Mouse (Mus musculus) CH12F3 (cell line): ENCODE data around the gene Atp2a3.

ENCODE experiments used
- in situ Hi-C: fragments of 300-500 bp; cut with MboI; formaldehyde crosslinking; loops from 2 replicates; pipeline ENCODE4 v1.14.3; 2020; ENCODE audit warnings: low sequenced_read_pairs

Gene Atp2a3

GRCm38 (mm10) chr11:72997529-72998326, 36.8 kb downstream of the Atp2a3 start:
- in situ Hi-C loops: no loop called here

DNA sequence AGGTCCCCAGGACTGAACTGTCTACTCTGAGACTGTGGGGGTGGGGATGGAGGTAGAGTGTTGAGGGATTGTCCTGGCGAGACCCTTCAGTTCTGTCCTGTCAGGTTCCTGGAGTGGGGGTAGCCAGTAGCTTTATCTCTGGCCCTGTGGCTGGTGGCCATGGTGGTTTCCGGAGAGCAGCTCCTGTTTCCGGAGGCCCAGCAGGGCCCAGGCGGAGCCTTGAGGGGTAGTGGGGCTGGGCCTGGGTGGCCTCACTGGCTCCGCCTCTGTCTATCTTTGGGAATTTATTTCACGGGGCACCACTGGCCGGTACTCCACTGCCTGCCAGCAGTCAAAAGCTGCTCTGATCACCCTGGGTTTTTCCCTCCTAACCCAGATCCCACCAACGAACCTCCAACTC, 37.8 kb downstream of the Atp2a3 start, which contains the start of gene P2rx1:
P2rx1 (plus strand) TSS at position 333 of the 400 bp plus-strand sequence.
- in situ Hi-C loops: no loop called here

GRCm38 (mm10) chr11:73001029-73001428, 40.1 kb downstream of the Atp2a3 start:
- in situ Hi-C loops: no loop called here

DNA sequence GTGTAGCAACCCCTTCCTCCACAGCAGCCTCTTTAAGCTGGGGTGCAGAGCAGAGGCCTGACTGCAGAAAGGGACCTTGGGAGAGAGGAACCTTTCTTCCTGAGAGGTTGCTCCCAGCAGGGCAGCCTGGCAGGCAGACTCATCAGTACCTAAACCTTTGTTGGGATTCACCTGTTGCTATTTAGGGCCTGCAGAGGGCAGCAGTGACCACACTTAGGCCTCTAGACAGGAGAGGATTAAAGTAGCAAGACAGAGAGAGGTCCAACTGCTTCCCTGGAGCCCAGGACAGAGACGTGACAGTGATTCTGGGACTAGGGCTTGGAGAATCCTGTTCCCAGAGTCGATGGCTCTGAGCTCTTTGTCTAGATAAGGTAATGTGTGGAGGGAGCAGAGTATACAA, 45.4 kb downstream of the Atp2a3 start:
- in situ Hi-C loops: loop anchor here (5.0 kb wide), 1 partner anchor 36 kb away; no protein-coding TSS in a partner anchor

DNA sequence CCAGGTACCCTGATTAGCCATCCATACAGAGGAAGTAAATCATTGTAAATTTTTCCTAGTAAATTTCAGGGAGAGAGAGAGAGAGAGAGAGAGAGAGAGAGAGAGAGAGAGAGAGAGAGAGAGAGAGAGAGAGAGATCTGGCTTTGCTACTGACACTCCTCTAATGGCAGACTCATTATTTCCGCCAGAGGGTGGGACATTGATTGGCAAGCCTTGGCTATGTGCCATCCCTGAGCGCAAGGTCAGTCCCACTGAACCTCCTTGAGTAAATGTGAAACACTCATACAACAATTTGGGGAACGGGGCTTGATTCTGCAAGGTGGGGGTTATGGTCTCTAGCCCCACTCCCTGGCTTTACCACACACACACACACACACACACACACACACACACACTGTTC, 46.1 kb downstream of the Atp2a3 start:
- in situ Hi-C loops: loop anchor here (5.0 kb wide), 1 partner anchor 35 kb away; no protein-coding TSS in a partner anchor

- in situ Hi-C loops: loop anchor here (5.0 kb wide), 1 partner anchor 34 kb away; no protein-coding TSS in a partner anchor
Observed at GRCm38 (mm10) chr11:73007698-73008481, 46.9 kb downstream of the Atp2a3 start.

DNA sequence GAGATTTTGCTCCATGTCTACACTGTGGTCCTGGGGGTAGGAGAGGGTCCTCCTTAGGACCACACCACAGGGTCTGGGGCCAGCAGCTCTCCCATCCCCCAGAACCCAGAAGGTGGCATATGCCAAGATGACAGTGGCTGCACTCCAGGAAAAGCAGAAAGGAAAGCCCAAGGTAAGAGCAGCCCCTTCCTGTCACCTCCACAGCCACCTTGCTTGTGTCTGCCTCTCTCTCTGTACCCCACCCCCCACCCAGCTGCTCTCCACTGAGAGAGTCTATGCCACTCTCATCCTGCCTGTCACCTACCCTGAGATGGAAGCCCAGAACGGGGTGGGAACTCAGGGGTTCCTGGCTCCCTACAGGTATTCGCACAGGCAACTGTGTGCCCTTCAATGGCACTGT, 47.9 kb downstream of the Atp2a3 start:
- in situ Hi-C loops: loop anchor here (5.0 kb wide), 1 partner anchor 33 kb away; no protein-coding TSS in a partner anchor

DNA sequence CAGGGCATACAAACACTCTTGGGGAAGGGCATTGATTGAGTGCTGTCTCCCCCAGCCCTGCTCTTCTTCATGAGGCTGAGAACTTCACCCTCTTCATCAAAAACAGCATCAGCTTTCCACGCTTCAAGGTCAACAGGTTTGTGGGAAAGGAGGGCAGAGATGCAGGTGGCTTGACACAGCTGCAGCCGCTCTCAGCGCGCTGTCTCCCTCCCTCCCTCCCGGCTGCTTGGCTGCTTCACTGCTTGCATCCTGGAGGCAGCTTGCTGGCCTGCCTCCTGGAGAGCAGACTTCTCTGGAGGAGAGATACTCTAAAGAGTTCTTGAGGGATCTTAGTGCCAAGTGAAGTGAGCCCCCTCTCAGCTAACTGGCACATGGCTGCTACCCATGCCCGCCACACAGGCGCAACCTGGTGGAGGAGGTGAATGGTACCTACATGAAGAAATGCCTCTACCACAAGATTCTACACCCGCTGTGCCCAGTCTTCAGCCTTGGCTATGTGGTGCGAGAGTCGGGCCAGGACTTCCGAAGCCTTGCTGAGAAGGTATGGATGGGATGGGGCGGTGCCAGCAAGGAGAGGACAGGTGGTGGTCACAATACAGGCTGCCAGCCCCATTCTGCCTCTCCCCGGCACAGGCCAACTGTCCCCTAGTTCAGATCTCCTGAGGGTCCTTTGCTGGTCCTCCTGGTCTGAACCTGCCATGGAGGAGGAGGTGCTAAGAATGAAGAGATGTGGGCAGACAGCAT, 48.7 kb downstream of the Atp2a3 start:
- in situ Hi-C loops: loop anchor here (5.0 kb wide), 1 partner anchor 33 kb away; no protein-coding TSS in a partner anchor

GRCm38 (mm10) chr11:73013981-73014380, 53.0 kb downstream of the Atp2a3 start:
- in situ Hi-C loops: no loop called here

- in situ Hi-C loops: no loop called here
Observed at GRCm38 (mm10) chr11:73014831-73015344, 53.9 kb downstream of the Atp2a3 start.

- in situ Hi-C loops: no loop called here
Observed at GRCm38 (mm10) chr11:73015391-73016102, 54.6 kb downstream of the Atp2a3 start.

DNA sequence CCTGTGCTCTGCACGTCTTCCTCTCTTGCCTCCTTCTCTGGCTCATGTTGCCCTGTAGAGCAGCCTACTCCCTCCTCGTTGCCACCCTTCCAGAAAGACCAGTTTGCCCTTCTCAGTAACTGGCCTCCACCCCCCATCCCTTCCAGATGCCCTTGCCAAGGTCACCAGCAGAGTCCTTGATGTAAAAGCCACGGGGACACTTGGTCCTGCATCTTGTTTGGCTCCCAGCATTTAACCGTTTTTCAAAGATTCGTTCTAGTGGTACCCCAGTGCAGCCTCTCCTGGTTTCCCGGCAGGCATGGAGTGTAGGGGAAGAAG, 55.1 kb downstream of the Atp2a3 start:
- in situ Hi-C loops: no loop called here

GRCm38 (mm10) chr11:73018471-73019146, 57.6 kb downstream of the Atp2a3 start, which contains the start of gene Camkk1:
Gene Camkk1 (plus strand): TSS chr11:73019008.
- in situ Hi-C loops: no loop called here

GRCm38 (mm10) chr11:73019147-73019795, 58.3 kb downstream of the Atp2a3 start:
- in situ Hi-C loops: no loop called here

- in situ Hi-C loops: no loop called here
Observed at GRCm38 (mm10) chr11:73020953-73021800, 60.2 kb downstream of the Atp2a3 start.

- in situ Hi-C loops: no loop called here
Observed at GRCm38 (mm10) chr11:73023099-73023498, 62.1 kb downstream of the Atp2a3 start.

GRCm38 (mm10) chr11:73023827-73024226, 62.9 kb downstream of the Atp2a3 start:
- in situ Hi-C loops: no loop called here

DNA sequence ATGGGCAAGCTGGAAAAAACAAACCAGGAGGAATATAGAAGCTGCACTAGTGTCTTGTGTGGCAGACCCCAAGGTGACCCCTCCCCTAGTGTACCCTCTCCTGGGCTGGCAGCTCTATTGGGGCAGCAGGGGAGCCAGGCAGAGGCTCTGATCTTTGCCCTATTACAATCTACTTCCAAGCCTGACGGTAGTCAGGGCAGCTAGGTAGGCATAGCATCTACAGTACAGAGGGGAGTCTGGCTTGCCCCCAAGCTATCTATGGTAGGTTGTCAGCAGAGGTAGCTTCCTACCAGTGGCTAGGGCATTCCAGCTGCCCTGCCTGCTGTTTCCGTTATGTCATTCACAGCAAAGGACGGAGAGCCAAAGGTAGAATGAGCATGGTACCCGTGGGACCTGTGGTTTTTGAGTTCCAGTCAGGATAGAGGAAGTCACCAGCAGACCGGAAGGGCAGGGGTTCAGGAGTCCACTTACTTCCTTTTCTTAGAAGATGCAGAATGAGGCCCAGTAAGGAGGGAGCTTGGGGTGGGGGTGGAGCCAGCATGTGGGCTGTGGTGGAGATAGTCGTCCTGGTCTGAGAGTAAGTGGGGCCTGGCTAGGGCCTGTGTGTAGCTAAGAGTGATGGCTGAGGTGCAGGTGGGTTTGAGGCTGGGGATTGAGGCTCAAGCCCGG, 63.4 kb downstream of the Atp2a3 start:
- in situ Hi-C loops: no loop called here
